Mouse (Mus musculus): Measurements from ENCODE around the gene D630039A03Rik.
A peak's percentile ranks its signal among the peaks of the same experiment; 100 is the strongest.

- TF ChIP-seq POLR2A (IDR thresholded peaks at IDR 0.05; ENCODE audit: control insufficient read depth, low read depth, low read length) (no peak), CTCF (IDR thresholded peaks at IDR 0.05; ENCODE audit: control insufficient read depth, insufficient read depth, insufficient replicate concordance, low read depth, low read length) (peak; percentile 69; the same call in 1 of the 2 replicates)
These were observed 14.9 kb downstream of the D630039A03Rik start for GRCm38 (mm10) chr4:57901210-57901609.

Data from testis, adult 2 months (tissue).